Mouse (Mus musculus): Measurements from ENCODE around the gene Cep128.
"Not testable (repeated sequence)": the region's sequence is repeated elsewhere in the genome, so short reads cannot be mapped to it uniquely, and the experiment has no call there.

Cep128 gene

GRCm38 (mm10) chr12:91384281-91385017, at the start of gene Cep128, which contains the start of gene Tshr:
TSS of gene Cep128 (minus strand) at chr12:91384409.
TSS of gene Tshr (plus strand) at chr12:91384563.
- peak; percentile 95 for DNase-seq

- DNase-seq = no peak
These were observed 42.9 kb upstream of the Cep128 start for GRCm38 (mm10) chr12:91427129-91427528.

GRCm38 (mm10) chr12:91426499-91426898, 42.3 kb upstream of the Cep128 start:
- DNase-seq = no peak

GRCm38 (mm10) chr12:91423125-91423820, 39.1 kb upstream of the Cep128 start:
- no peak for DNase-seq

GRCm38 (mm10) chr12:91421272-91421671, 37.1 kb upstream of the Cep128 start:
- DNase-seq = no peak

GRCm38 (mm10) chr12:91418791-91419190, 34.6 kb upstream of the Cep128 start:
- peak; percentile 42 for DNase-seq

- no peak for DNase-seq
These were observed 32.6 kb upstream of the Cep128 start for GRCm38 (mm10) chr12:91416828-91417227.

GRCm38 (mm10) chr12:91415112-91415511, 30.9 kb upstream of the Cep128 start:
- DNase-seq = no peak

GRCm38 (mm10) chr12:91412461-91413182, 28.4 kb upstream of the Cep128 start:
- peak; percentile 13 for DNase-seq

GRCm38 (mm10) chr12:91410306-91410705, 26.1 kb upstream of the Cep128 start:
- DNase-seq = no peak

GRCm38 (mm10) chr12:91401049-91401352, 16.8 kb upstream of the Cep128 start:
- DNase-seq = no peak

- peak; percentile 55 for DNase-seq
These were observed 16.2 kb upstream of the Cep128 start for GRCm38 (mm10) chr12:91400232-91401048.

GRCm38 (mm10) chr12:91383516-91384264, 519 bp downstream of the Cep128 start:
- no peak for DNase-seq

- DNase-seq = no peak
These were observed 15.0 kb downstream of the Cep128 start for GRCm38 (mm10) chr12:91369173-91369572.

GRCm38 (mm10) chr12:91353783-91354182, 30.4 kb downstream of the Cep128 start:
- DNase-seq = no peak

GRCm38 (mm10) chr12:91338656-91339055, 45.6 kb downstream of the Cep128 start:
- not testable (repeated sequence) for DNase-seq

GRCm38 (mm10) chr12:91327527-91327926, 56.7 kb downstream of the Cep128 start:
- DNase-seq = no peak

GRCm38 (mm10) chr12:91326104-91326503, 58.1 kb downstream of the Cep128 start:
- DNase-seq = no peak

GRCm38 (mm10) chr12:91315026-91315425, 69.2 kb downstream of the Cep128 start:
- no peak for DNase-seq

- DNase-seq = no peak
These were observed 70.1 kb downstream of the Cep128 start for GRCm38 (mm10) chr12:91313974-91314587.

GRCm38 (mm10) chr12:91312591-91312990, 71.6 kb downstream of the Cep128 start:
- no peak for DNase-seq

GRCm38 (mm10) chr12:91307733-91308132, 76.5 kb downstream of the Cep128 start:
- DNase-seq = no peak

Data from kidney, adult 11 months (tissue).